Mouse (Mus musculus) splenic B cell, adult 2 months (primary cell): Measurements from ENCODE around the gene Rtn4rl1.

Experiments used
- DNase-seq: peaks from one replicate; pipeline ENCODE4 v3.0.0-alpha.2; 2011; ENCODE audit warnings: low read depth, low spot score
- H3K27me3 ChIP-seq: 2 replicates; pipeline ENCODE4 v1.6.1; 2012; ENCODE audit warnings: mild to moderate bottlenecking, low read length, moderate library complexity, mixed read lengths; ENCODE audit not compliant: control insufficient read depth, poor library complexity, insufficient read depth, severe bottlenecking
- H3K36me3 ChIP-seq: 2 replicates; pipeline ENCODE4 v1.6.1; 2012; ENCODE audit warnings: mild to moderate bottlenecking, low read length, moderate library complexity, mixed read lengths; ENCODE audit not compliant: control insufficient read depth, poor library complexity, insufficient read depth, severe bottlenecking

Rtn4rl1 gene

DNA sequence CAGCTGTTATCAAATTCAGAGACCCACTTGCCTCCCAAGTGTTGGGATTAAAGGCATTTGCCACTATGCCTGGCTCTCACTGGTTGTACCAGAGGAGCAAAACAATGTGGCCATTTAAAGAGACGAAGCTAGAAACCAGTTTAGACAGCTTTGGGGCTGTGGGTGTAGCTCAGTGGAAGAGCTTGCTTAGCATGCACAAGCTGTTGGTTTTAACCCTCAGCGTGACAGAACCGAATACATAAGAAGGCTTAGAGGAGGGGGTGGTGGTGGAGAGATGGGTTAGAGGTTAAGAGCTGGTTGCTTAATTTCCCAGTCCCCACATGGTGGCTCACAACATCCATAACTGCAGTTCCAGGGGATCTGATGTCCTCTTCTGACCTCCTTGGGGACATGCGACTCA, 115.1 kb downstream of the Rtn4rl1 start:
- peaks cover 17% of the 10 kb centered on the region for H3K36me3 ChIP-seq
- DNase-seq: no peak
- no peaks in the 10 kb centered on the region for H3K27me3 ChIP-seq

- Histone ChIP-seq H3K36me3 (peaks cover 24% of the 10 kb centered on the region), H3K27me3 (no peaks in the 10 kb centered on the region)
- DNase-seq: no peak
Observed at GRCm38 (mm10) chr11:75310813-75311212, 117.2 kb downstream of the Rtn4rl1 start.

GRCm38 (mm10) chr11:75311751-75312150, 118.2 kb downstream of the Rtn4rl1 start:
- Histone ChIP-seq H3K27me3 (no peaks in the 10 kb centered on the region), H3K36me3 (peaks cover 29% of the 10 kb centered on the region)
- DNase-seq: no peak

- H3K27me3 ChIP-seq: no peaks in the 10 kb centered on the region
- no peak for DNase-seq
- peaks cover 31% of the 10 kb centered on the region for H3K36me3 ChIP-seq
Observed at GRCm38 (mm10) chr11:75313834-75314233, 120.3 kb downstream of the Rtn4rl1 start.
